Mouse (Mus musculus) liver, embryonic 14.5 days (tissue): ENCODE measurements at regions not wholly inside any gene's neighbourhood (a gene's known extent, or its start where the extent isn't known, plus 50 kb on each side); places are given as distances from the start of the nearest gene placed in this dataset.

ENCODE experiments used
- ATAC-seq: fragments of 200-750 bp; cut with Nextera tagmentation; 2 replicates; pipeline ENCODE4 v1.8.0; 2017; ENCODE audit warnings: moderate number of reproducible peaks, mild to moderate bottlenecking, moderate library complexity; ENCODE audit not compliant: insufficient read depth
- DNase-seq, 3 experiments: peaks; one replicate each; pipeline ENCODE4 v3.0.0-alpha.2; 2012 to 2013; ENCODE audit warnings: low read depth in 3 of 3, low spot score in 3 of 3
- H3K27ac ChIP-seq: fragments of 300-500 bp; sonication (generic); 2 replicates; pipeline ENCODE4 v1.5.1; 2014; ENCODE audit warnings: moderate library complexity, mild to moderate bottlenecking, control low read depth, inconsistent platforms
- H3K27me3 ChIP-seq: fragments of 300-500 bp; sonication (generic); 2 replicates; pipeline ENCODE4 v1.6.1; 2014; ENCODE audit warnings: mild to moderate bottlenecking, low read length, moderate library complexity; ENCODE audit not compliant: control insufficient read depth, insufficient read depth
- H3K36me3 ChIP-seq: fragments of 300-500 bp; sonication (generic); replicated peaks from 2 replicates; pipeline ENCODE4 v1.6.1; 2014; ENCODE audit warnings: low read depth; ENCODE audit not compliant: control insufficient read depth, insufficient read depth
- H3K4me1 ChIP-seq, 2 experiments: fragments of 200-500 bp in 1 of 2; fragments of 300-500 bp in 1 of 2; sonication (generic) in 1 of 2; replicated peaks; 2 replicates each; pipeline ENCODE4 v1.6.1; 2012 to 2014; ENCODE audit warnings: antibody characterized with exemption in 1 of 2, inconsistent platforms in 1 of 2, low read length in 1 of 2; ENCODE audit not compliant: control insufficient read depth in 2 of 2, insufficient read depth in 2 of 2
- H3K4me2 ChIP-seq: fragments of 300-500 bp; sonication (generic); 2 replicates; pipeline ENCODE4 v1.6.1; 2014; ENCODE audit warnings: low read depth, mild to moderate bottlenecking, control low read depth, moderate library complexity
- H3K4me3 ChIP-seq, 2 experiments: fragments of 200-500 bp in 1 of 2; fragments of 300-500 bp in 1 of 2; sonication (generic) in 1 of 2; 2 replicates each; pipeline ENCODE4 v1.5.1; 2012 to 2014; ENCODE audit warnings: low read depth in 2 of 2, low read length in 2 of 2, mild to moderate bottlenecking in 2 of 2, control low read depth in 1 of 2, inconsistent platforms in 1 of 2, moderate library complexity in 1 of 2; ENCODE audit not compliant: insufficient read depth in 1 of 2
- H3K9ac ChIP-seq: fragments of 300-500 bp; sonication (generic); replicated peaks from 2 replicates; pipeline ENCODE4 v1.6.1; 2014; ENCODE audit warnings: mild to moderate bottlenecking, control low read depth, moderate library complexity
- H3K9me3 ChIP-seq: fragments of 300-500 bp; sonication (generic); 2 replicates; pipeline ENCODE4 v1.6.1; 2016; ENCODE audit warnings: low read length, mixed read lengths; ENCODE audit not compliant: control insufficient read depth
- CTCF ChIP-seq: IDR thresholded peaks from 2 replicates; pipeline ENCODE4 v1.5.1; 2016; ENCODE audit warnings: antibody characterized with exemption, low read depth, control low read depth
- EP300 ChIP-seq: IDR thresholded peaks from 2 replicates; pipeline ENCODE4 v1.6.1; 2016; ENCODE audit warnings: antibody characterized with exemption, low read depth
- WGBS: fragments of 180-500 bp; shearing (Covaris S2); extraction: QIAGEN DNeasy Blood & Tissue Kit; methylation state at CpG from one replicate; pipeline ENCODE4 v1.1.7; 2014; ENCODE audit not compliant: insufficient replicate concordance; 5-methylcytosine and 5-hydroxymethylcytosine counted together

GRCm38 (mm10) chr16:77166722-77167121, 153.2 kb downstream of the Usp25 start:
- H3K27ac ChIP-seq = no peak overlapping the region
- no peaks in the 10 kb centered on the region for H3K9me3 ChIP-seq
- WGBS = 43% methylated on average over 4 of the region's 4 CpGs
- H3K36me3 ChIP-seq = no peaks in the 10 kb centered on the region
- no peak overlapping the region for H3K4me3 ChIP-seq
- DNase-seq (no peak), ATAC-seq (no peak)
- no peak overlapping the region for H3K4me2 ChIP-seq
- TF ChIP-seq EP300 = no peak
- peak; percentile 35; the same call in 1 of the 2 replicates for TF ChIP-seq CTCF
- no peaks in the 10 kb centered on the region for H3K4me1 ChIP-seq
- H3K27me3 ChIP-seq = no peaks in the 10 kb centered on the region
- H3K9ac ChIP-seq = no peak overlapping the region

GRCm38 (mm10) chr16:77173026-77173692, 159.7 kb downstream of the Usp25 start:
- Histone ChIP-seq H3K4me3 (no peak overlapping the region), H3K9me3 (no peaks in the 10 kb centered on the region), H3K9ac (no peak overlapping the region), H3K4me2 (no peak overlapping the region), H3K36me3 (no peaks in the 10 kb centered on the region), H3K4me1 (0 out of 4 replicates have a peak, but pooled peaks cover 0 to 2% of the 10 kb centered on the region in 2 experiments), H3K27ac (no peak overlapping the region), H3K27me3 (no peaks in the 10 kb centered on the region)
- ATAC-seq (no peak), DNase-seq (no peak)
- WGBS = 7% methylated on average over 8 of the region's 8 CpGs
- TF ChIP-seq EP300 (no peak), CTCF (no peak)

- Histone ChIP-seq H3K4me2 (no peak overlapping the region), H3K36me3 (no peaks in the 10 kb centered on the region), H3K4me3 (no peak overlapping the region), H3K4me1 (0 out of 4 replicates have a peak, but pooled peaks cover 0 to 2% of the 10 kb centered on the region in 2 experiments), H3K27ac (no peak overlapping the region), H3K9me3 (no peaks in the 10 kb centered on the region), H3K27me3 (no peaks in the 10 kb centered on the region), H3K9ac (no peak overlapping the region)
- 52% methylated on average over 7 of the region's 7 CpGs for WGBS
- ATAC-seq = no peak
- no peak for DNase-seq
- TF ChIP-seq CTCF = no peak
- no peak for TF ChIP-seq EP300
Measured at GRCm38 (mm10) chr16:77174744-77175432, 161.4 kb downstream of the Usp25 start.

GRCm38 (mm10) chr16:77180990-77181389, 167.5 kb downstream of the Usp25 start:
- WGBS = 26% methylated on average over 2 of the region's 2 CpGs

More at GRCm38 (mm10) chr16:77180990-77181389, 167.5 kb downstream of the Usp25 start:
- H3K4me1 ChIP-seq = no peaks in the 10 kb centered on the region
- DNase-seq = no peak
- H3K4me2 ChIP-seq = no peak overlapping the region
- TF ChIP-seq EP300 (no peak), CTCF (no peak)
- ATAC-seq = no peak
- no peak overlapping the region for H3K27ac ChIP-seq
- no peak overlapping the region for H3K4me3 ChIP-seq
- no peak overlapping the region for H3K9ac ChIP-seq
- no peaks in the 10 kb centered on the region for H3K36me3 ChIP-seq
- no peaks in the 10 kb centered on the region for H3K9me3 ChIP-seq
- H3K27me3 ChIP-seq = no peaks in the 10 kb centered on the region
